Mouse (Mus musculus) neutrophil, adult 5-6 weeks (primary cell): Measurements from ENCODE around the gene Gm20388. TPM values are rescaled to one million over a fixed set of nuclear protein-coding genes. Genes with fewer than 3 reads are reported as not detected.

Experiments used
- ATAC-seq: fragments of 151-379, 151-347 bp; 2 replicates; pipeline ENCODE4 v1.8.0; 2017; ENCODE audit warnings: mild to moderate bottlenecking, moderate TSS enrichment; ENCODE audit not compliant: insufficient number of reproducible peaks, poor library complexity, low FRiP score, severe bottlenecking; ENCODE audit errors: extremely low read depth
- total RNA-seq: library from RNA; stranded (forward); fragments of 200-1000 nt; gene quantifications from 2 replicates; pipeline ENCODE4 v1.2.3, GENCODE M21; 2017

Gene Gm20388
- total RNA-seq, 1 experiment from 2014 or later: 10.8 TPM

DNA sequence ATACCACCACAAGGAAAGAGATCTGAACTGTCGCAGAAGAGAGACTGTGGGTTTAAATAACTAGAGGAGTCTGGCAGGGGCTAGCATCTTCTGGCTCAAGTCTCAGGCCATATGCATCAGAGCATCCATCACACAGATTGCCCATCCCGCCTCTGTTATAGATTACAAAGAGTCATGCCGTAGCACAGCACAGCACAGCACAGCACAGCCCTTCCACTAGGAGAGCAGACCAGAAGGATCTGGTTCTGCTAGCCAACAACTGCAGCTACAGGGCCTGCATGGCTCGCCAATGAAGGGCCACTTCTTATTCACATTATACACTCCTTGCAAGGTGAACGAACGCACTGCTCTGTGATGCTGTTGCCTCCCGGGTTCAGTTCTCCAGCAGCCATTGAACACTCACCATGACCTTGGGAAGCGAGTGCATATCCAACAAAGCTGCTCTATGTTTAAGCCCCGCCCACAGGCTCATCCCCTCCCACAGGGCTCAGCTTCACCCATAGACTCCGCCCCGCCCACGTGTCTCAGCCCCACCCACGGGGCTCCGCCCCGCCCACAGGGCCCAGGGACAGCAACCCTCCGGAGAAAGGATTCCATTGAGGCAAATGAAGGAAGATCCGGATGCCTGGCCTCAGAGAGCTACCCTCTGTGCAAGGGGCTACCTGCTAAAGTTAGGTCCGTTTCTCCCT is 3771.6 kb downstream of the Gm20388 start:
- no peak for ATAC-seq

DNA sequence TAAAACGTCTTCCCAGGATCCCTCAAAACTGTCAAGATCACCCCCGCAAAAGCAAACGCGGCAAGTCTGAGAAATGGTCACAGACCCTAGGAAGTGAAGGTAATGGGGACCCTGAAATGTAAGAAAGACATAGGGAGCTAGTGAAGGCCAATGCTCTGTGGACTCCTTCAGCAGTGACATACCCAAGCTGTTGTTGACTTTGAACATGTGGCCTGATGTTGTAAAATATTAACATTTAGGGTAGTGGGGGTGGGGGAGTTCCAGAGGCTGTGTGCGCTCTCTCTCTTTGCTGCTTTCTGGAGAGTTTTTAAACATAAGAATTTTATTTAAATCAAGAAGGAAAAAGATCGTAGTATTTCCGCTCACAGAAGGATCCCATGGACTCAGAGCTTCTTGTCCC is 3772.7 kb downstream of the Gm20388 start:
- ATAC-seq: no peak

- ATAC-seq: no peak
Observed at GRCm38 (mm10) chr8:123684806-123685205, 3774.2 kb downstream of the Gm20388 start.

DNA sequence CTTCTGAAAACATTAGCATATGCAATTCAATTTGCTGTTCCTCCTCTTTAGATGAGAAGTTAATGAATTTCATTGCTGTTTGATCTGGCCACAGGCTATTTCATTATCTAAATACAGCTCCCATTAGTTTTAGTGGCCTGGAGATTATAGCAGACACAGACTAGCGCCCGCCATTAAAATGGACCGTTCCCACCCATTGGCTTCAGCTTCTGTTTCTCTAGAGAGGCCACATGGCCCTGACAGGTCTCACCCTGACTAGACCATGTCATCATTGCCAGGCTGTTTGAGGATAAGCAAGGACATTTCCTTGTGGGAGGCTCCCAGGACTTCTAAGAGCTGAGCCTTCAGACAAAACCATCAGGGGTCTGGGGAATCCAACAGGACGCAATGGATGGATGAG is 3774.8 kb downstream of the Gm20388 start:
- no peak for ATAC-seq

- ATAC-seq: no peak
Observed at GRCm38 (mm10) chr8:123687826-123688225, 3777.2 kb downstream of the Gm20388 start.

DNA sequence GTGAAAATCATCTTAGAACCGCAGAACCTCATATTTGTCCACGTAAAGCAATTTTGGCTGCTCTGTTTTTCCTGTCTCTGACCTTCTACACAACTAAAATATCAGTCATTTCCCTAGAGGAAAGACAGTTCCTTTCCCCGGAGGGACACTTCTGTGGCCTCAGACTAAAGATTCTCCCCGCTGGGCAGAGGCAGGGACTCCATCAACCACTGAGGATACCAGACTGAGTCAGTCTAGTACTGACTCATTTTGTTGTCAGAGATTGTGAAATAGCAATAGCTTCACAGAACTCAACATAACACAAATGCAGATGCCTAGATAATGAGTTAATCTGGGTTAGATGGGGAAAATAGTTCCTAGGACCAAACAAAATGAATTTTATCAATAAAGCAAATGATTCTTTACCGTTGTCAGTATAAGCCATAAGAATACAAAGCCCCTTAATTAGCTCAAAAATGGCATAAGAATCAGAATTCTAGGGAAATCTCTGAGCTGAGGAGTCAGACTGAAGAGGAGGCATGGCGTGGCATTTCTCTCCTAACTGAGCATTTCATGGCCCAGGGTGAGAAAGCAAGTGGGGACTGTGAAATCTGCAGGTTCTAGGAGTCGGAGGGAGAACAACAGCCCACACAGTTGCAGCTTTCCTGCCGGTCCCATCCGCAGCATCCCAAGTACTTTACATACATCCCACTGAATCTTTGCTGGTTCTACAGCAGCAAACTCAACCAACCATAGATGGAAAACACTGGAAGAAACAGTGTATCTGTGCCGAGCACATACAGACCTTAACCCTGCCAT is 3781.7 kb downstream of the Gm20388 start:
- no peak for ATAC-seq

GRCm38 (mm10) chr8:123696167-123696566 is 3785.5 kb downstream of the Gm20388 start:
- no peak for ATAC-seq

- no peak for ATAC-seq
Observed at GRCm38 (mm10) chr8:123697329-123697728, 3786.7 kb downstream of the Gm20388 start.

- no peak for ATAC-seq
Observed at GRCm38 (mm10) chr8:123700399-123701070, 3789.9 kb downstream of the Gm20388 start.

GRCm38 (mm10) chr8:123701952-123702587 is 3791.4 kb downstream of the Gm20388 start:
- no peak for ATAC-seq

- ATAC-seq: no peak
Observed at GRCm38 (mm10) chr8:123705376-123705775, 3794.7 kb downstream of the Gm20388 start.

DNA sequence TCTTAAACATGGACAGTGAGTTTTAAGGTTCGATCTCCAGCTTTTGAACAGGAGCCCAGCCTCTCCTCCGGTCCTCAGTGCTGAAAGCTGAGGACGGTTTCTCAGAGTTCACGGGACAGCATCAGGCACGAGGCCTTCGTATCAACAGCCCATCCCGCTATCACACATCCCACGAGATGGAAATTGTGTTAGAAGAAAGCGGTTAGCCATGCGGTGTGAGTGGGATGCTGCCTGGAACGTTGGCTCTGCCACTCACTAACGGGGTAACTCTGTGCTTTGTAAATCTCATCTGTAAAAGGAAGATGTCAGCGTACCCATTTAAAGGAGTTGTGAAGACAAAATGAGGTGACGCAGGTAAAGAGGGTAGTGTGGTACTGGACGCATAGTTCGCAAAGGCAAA is 3796.5 kb downstream of the Gm20388 start:
- ATAC-seq: no peak

DNA sequence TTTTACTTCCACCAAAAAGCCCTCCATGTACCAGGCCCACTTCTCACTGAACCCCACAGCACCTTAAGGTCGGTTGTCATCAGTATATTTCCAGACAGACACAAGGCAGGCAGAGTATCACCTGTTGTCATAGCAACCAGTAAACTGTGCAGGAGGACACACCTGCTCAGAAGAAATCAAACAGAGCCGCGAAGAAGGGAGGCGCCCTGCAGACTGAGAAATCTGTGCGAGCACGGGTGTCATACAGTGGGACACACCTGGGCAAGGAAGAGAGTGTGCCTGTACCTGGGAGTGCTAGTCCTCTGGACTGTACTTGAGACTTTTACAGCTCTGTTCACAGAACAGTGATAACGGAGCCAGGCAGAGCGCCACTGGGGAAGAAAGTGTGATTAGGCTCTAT is 3798.1 kb downstream of the Gm20388 start:
- ATAC-seq: no peak

DNA sequence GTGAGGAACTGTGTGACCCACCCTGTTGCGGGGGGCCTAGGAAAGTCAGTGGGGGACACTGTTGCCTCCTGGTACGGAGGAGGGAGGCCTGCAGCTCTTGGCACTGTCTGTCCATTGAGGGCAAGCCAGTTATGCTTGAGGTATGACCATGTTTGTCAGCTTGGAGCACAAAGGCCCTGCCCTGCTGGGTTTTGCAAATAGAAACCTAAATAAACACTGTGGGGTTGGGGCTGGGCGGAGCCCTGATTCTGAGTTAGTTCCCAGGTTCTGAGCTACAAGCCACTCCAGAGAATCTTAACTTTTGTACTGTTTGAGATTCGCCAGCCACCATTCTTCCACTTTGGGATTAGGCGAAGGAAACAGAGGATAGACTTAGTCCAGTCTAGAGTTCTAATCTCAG is 3799.7 kb downstream of the Gm20388 start:
- no peak for ATAC-seq

- ATAC-seq: no peak
Observed at GRCm38 (mm10) chr8:123714451-123714850, 3803.8 kb downstream of the Gm20388 start.

GRCm38 (mm10) chr8:123715916-123716592 is 3805.4 kb downstream of the Gm20388 start:
- ATAC-seq: no peak

GRCm38 (mm10) chr8:123717104-123717503 is 3806.5 kb downstream of the Gm20388 start:
- ATAC-seq: no peak

DNA sequence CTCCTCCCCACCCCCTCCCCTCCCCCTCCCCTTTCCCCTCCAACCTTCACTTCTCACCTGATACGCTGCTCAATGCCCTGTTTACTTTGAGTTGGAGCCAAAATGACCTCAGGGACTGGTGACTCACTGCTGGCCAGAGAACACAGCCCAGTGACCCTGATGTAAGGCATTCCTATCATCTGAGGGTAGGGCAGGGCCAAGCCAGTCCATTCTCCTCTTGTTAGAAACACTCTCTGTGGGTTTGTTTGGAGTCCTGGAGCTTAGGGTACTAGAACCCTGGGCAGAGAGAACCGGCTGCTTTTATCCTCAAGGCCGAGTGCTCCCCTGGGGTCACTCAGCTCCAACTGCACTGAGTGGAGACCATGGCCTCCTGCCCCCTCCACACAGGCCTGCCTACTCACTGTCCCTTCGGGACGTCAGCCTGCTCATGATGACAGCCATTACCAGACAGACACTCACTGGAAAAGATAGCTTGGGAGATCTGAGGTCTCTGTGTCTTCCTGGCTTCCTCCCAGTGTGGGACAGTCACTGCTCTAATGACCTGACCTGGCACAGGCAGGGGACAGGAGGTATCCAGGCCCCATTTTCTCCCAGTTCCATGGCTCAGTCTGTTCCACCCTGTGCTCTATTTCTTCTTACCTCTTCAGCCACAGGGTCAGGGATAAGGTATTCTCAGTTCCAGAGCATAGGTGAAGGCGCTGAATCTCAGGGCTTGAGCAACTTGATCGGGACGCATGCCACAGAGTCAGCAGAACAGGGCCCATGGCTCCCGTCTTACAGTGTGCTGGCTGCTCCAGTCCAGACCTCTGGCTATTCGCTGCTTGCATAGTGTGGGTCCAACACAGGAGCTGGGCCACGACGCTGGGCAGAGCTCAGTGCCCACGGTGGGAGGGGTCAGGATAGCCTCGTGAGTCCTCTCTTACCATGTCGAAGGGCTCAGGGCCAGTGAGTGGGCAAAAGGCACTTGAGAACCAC is 3807.2 kb downstream of the Gm20388 start:
- ATAC-seq: no peak
